Mouse (Mus musculus): ENCODE results near the gene Efcab6. TPM values are rescaled to one million over a fixed set of nuclear protein-coding genes. Genes with fewer than 3 reads are reported as not detected.

The Efcab6 gene
- polyA plus RNA-seq, 1 experiment from 2014 or later, result 0.54 TPM

DNA sequence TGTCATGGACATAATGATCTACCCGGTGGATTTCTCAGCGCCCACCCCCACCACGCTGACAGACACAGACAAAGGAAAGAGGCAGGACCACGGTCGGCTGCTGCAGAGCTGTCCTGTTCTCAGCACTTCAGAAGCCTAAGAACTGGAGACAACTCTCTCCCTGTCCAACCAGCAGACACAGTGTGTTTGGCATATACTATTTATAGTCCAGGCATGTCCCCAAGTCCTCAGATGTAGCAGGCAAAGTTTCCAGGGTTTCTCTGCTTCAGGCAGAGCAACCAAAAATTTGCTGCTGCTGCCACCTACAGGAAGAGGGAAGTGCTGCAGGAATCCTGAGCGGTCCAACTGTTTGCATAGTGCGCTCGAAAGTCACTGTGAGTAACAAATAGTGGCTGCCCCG is 11.3 kb downstream of the Efcab6 start:
- H3K4me1 ChIP-seq (ENCODE audit: control insufficient read depth, insufficient read depth, low read length), result peaks cover 2% of the 10 kb centered on the region; the same call in 1 of the 2 replicates
- WGBS, result 41% methylated on average over 9 of the region's 9 CpGs
- no peak overlapping the region for H3K4me3 ChIP-seq (ENCODE audit: low read depth, low read length)
- H3K4me2 ChIP-seq (replicated peaks; ENCODE audit: low read depth, low read length), result no peak overlapping the region
- no peak overlapping the region for H3K9ac ChIP-seq (replicated peaks; ENCODE audit: low read depth, low read length)
- H3K27me3 ChIP-seq (ENCODE audit: control insufficient read depth, insufficient read depth, low read length), result no peaks in the 10 kb centered on the region
- no peaks in the 10 kb centered on the region for H3K9me3 ChIP-seq (ENCODE audit: control insufficient read depth, low read depth, low read length)
- no peaks in the 10 kb centered on the region for H3K36me3 ChIP-seq (ENCODE audit: control insufficient read depth, insufficient read depth, low read length)
- H3K27ac ChIP-seq (ENCODE audit: low read length), result no peak overlapping the region
- ATAC-seq (ENCODE audit: insufficient number of reproducible peaks, insufficient read depth, low FRiP score, low read depth), result no peak

DNA sequence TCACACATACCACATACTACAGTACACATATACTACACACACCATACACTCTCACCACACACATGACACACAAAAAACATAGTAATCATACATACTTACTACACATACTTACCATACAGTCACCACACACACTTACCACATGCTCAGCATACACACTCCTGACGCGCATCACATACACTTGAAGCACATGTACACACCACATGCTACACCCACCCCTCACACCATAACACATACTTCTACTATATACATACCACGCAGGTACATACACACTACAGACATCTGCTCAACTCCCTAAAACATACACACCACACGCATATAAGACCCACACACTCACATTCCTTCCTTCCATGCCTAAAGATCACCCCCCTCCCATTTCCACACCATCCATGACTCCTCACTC is 11.9 kb downstream of the Efcab6 start:
- no peak overlapping the region for H3K27ac ChIP-seq (ENCODE audit: low read length)
- ATAC-seq (ENCODE audit: insufficient number of reproducible peaks, insufficient read depth, low FRiP score, low read depth), result no peak
- H3K27me3 ChIP-seq (ENCODE audit: control insufficient read depth, insufficient read depth, low read length), result no peaks in the 10 kb centered on the region
- WGBS, result 90% methylated on average over 4 of the region's 4 CpGs
- H3K4me1 ChIP-seq (ENCODE audit: control insufficient read depth, insufficient read depth, low read length), result peaks cover 2% of the 10 kb centered on the region; the same call in 1 of the 2 replicates
- H3K36me3 ChIP-seq (ENCODE audit: control insufficient read depth, insufficient read depth, low read length), result no peaks in the 10 kb centered on the region
- no peak overlapping the region for H3K4me2 ChIP-seq (replicated peaks; ENCODE audit: low read depth, low read length)
- no peaks in the 10 kb centered on the region for H3K9me3 ChIP-seq (ENCODE audit: control insufficient read depth, low read depth, low read length)
- no peak overlapping the region for H3K4me3 ChIP-seq (ENCODE audit: low read depth, low read length)
- H3K9ac ChIP-seq (replicated peaks; ENCODE audit: low read depth, low read length), result no peak overlapping the region

- no peak overlapping the region for H3K4me3 ChIP-seq (ENCODE audit: low read depth, low read length)
- no peaks in the 10 kb centered on the region for H3K9me3 ChIP-seq (ENCODE audit: control insufficient read depth, low read depth, low read length)
- H3K36me3 ChIP-seq (ENCODE audit: control insufficient read depth, insufficient read depth, low read length), result no peaks in the 10 kb centered on the region
- no peaks in the 10 kb centered on the region for H3K27me3 ChIP-seq (ENCODE audit: control insufficient read depth, insufficient read depth, low read length)
- H3K4me1 ChIP-seq (ENCODE audit: control insufficient read depth, insufficient read depth, low read length), result peaks cover 2% of the 10 kb centered on the region; the same call in 1 of the 2 replicates
- ATAC-seq (ENCODE audit: insufficient number of reproducible peaks, insufficient read depth, low FRiP score, low read depth), result no peak
- no peak overlapping the region for H3K9ac ChIP-seq (replicated peaks; ENCODE audit: low read depth, low read length)
- H3K4me2 ChIP-seq (replicated peaks; ENCODE audit: low read depth, low read length), result no peak overlapping the region
- WGBS, result 77% methylated on average over 9 of the region's 9 CpGs
- no peak overlapping the region for H3K27ac ChIP-seq (ENCODE audit: low read length)
Measured at GRCm38 (mm10) chr15:84052390-84052789, 12.8 kb downstream of the Efcab6 start.

DNA sequence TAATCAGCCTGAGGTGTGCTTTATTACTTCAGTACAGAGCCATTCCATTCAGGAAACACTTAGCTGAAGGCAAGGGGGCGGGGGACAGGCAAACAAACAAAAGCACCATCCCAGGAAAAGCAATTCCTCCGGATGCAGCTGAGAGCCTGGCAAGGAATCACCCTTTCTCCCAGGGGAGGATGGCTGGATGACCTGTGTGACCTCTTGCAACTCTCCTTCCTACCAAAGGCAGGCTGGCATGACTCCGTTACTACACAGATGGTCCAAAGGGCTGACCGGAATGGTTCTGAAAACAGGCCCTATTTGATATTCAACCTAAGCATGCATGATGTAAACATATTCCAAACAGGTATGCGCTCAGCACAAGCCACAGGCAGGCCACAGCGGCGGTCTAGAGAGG is 15.6 kb downstream of the Efcab6 start:
- Histone ChIP-seq H3K36me3 (ENCODE audit: control insufficient read depth, insufficient read depth, low read length) (no peaks in the 10 kb centered on the region), H3K27ac (ENCODE audit: low read length) (no peak overlapping the region), H3K4me3 (ENCODE audit: low read depth, low read length) (no peak overlapping the region), H3K9me3 (ENCODE audit: control insufficient read depth, low read depth, low read length) (no peaks in the 10 kb centered on the region), H3K4me1 (ENCODE audit: control insufficient read depth, insufficient read depth, low read length) (peaks cover 2% of the 10 kb centered on the region; the same call in 1 of the 2 replicates), H3K9ac (replicated peaks; ENCODE audit: low read depth, low read length) (no peak overlapping the region), H3K4me2 (replicated peaks; ENCODE audit: low read depth, low read length) (no peak overlapping the region), H3K27me3 (ENCODE audit: control insufficient read depth, insufficient read depth, low read length) (no peaks in the 10 kb centered on the region)
- WGBS, result 64% methylated on average over 7 of the region's 7 CpGs
- no peak for ATAC-seq (ENCODE audit: insufficient number of reproducible peaks, insufficient read depth, low FRiP score, low read depth)

DNA sequence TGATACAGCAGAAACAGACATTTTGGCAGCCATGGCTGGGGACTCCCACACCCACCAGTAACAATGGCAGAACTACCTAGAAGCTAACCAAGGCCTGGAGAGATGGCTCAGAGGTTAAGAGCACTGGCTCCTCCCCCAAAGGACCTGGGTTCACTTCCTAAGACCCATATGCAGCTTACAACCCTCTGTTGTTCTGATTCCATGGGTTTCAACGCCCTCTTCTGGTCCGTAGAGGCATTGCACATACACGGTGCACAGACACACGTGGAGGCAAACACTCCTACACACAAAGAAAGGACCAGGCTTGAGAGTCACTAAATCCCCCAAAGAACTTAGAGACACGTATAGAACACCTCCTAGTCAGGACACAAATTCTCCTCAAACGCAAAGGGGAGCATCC is 19.6 kb downstream of the Efcab6 start:
- H3K4me2 ChIP-seq (replicated peaks; ENCODE audit: low read depth, low read length), result no peak overlapping the region
- no peaks in the 10 kb centered on the region for H3K4me1 ChIP-seq (ENCODE audit: control insufficient read depth, insufficient read depth, low read length)
- H3K36me3 ChIP-seq (ENCODE audit: control insufficient read depth, insufficient read depth, low read length), result no peaks in the 10 kb centered on the region
- H3K9me3 ChIP-seq (ENCODE audit: control insufficient read depth, low read depth, low read length), result no peaks in the 10 kb centered on the region
- H3K9ac ChIP-seq (replicated peaks; ENCODE audit: low read depth, low read length), result no peak overlapping the region
- no peak overlapping the region for H3K27ac ChIP-seq (ENCODE audit: low read length)
- WGBS, result 85% methylated on average over 6 of the region's 6 CpGs
- H3K4me3 ChIP-seq (ENCODE audit: low read depth, low read length), result no peak overlapping the region
- ATAC-seq (ENCODE audit: insufficient number of reproducible peaks, insufficient read depth, low FRiP score, low read depth), result no peak
- H3K27me3 ChIP-seq (ENCODE audit: control insufficient read depth, insufficient read depth, low read length), result no peaks in the 10 kb centered on the region

DNA sequence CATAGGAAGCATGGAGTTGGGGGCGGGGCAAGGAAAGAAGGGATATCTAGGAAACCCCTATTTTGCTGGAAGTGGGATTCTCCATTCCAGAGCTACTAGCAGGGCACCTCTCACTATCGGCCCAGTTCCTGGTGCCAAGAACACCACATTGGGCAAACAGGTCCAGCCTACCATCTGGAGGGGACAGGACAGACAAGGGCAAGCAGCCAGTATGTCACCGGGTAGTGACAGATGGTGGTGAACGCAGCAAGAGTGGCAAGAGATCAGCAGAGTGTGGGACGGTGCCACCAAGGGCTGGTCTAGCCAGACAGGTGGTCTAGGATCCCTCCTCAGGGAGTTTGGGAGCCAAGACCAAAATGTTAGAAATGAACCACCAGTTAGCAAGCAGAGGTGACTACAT is 28.1 kb downstream of the Efcab6 start:
- WGBS, result 83% methylated on average over 5 of the region's 5 CpGs
- no peaks in the 10 kb centered on the region for H3K27me3 ChIP-seq (ENCODE audit: control insufficient read depth, insufficient read depth, low read length)
- no peaks in the 10 kb centered on the region for H3K4me1 ChIP-seq (ENCODE audit: control insufficient read depth, insufficient read depth, low read length)
- H3K9me3 ChIP-seq (ENCODE audit: control insufficient read depth, low read depth, low read length), result no peaks in the 10 kb centered on the region
- no peak overlapping the region for H3K27ac ChIP-seq (ENCODE audit: low read length)
- H3K36me3 ChIP-seq (ENCODE audit: control insufficient read depth, insufficient read depth, low read length), result no peaks in the 10 kb centered on the region
- no peak for ATAC-seq (ENCODE audit: insufficient number of reproducible peaks, insufficient read depth, low FRiP score, low read depth)
- no peak overlapping the region for H3K4me3 ChIP-seq (ENCODE audit: low read depth, low read length)
- H3K9ac ChIP-seq (replicated peaks; ENCODE audit: low read depth, low read length), result no peak overlapping the region
- H3K4me2 ChIP-seq (replicated peaks; ENCODE audit: low read depth, low read length), result no peak overlapping the region

DNA sequence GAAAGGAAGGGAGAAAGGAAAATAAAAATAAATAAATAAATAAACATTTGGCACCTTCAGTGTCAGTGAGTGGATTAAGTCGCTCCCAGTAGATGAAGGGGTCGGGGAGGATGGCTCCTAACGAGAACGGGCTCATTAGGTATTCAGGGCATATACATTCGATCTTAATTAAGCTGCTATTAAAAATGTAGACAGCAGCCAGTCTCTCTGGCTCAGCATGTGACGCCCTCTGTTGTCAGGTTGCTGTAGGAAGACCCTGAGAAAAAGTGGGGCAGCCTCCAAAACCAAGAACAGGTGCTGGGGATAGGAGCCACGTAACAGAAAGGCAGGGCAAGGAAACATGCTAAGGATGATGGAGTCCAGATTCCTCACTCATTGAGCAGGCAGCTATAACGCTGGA is 39.5 kb downstream of the Efcab6 start:
- no peak overlapping the region for H3K4me2 ChIP-seq (replicated peaks; ENCODE audit: low read depth, low read length)
- H3K9me3 ChIP-seq (ENCODE audit: control insufficient read depth, low read depth, low read length), result no peaks in the 10 kb centered on the region
- WGBS, result 73% methylated on average over 8 of the region's 8 CpGs
- ATAC-seq (ENCODE audit: insufficient number of reproducible peaks, insufficient read depth, low FRiP score, low read depth), result no peak
- no peaks in the 10 kb centered on the region for H3K4me1 ChIP-seq (ENCODE audit: control insufficient read depth, insufficient read depth, low read length)
- no peaks in the 10 kb centered on the region for H3K36me3 ChIP-seq (ENCODE audit: control insufficient read depth, insufficient read depth, low read length)
- no peak overlapping the region for H3K27ac ChIP-seq (ENCODE audit: low read length)
- no peak overlapping the region for H3K9ac ChIP-seq (replicated peaks; ENCODE audit: low read depth, low read length)
- H3K27me3 ChIP-seq (ENCODE audit: control insufficient read depth, insufficient read depth, low read length), result no peaks in the 10 kb centered on the region
- H3K4me3 ChIP-seq (ENCODE audit: low read depth, low read length), result no peak overlapping the region

- Histone ChIP-seq H3K4me1 (ENCODE audit: control insufficient read depth, insufficient read depth, low read length) (no peaks in the 10 kb centered on the region), H3K27me3 (ENCODE audit: control insufficient read depth, insufficient read depth, low read length) (no peaks in the 10 kb centered on the region), H3K27ac (ENCODE audit: low read length) (no peak overlapping the region), H3K4me3 (ENCODE audit: low read depth, low read length) (no peak overlapping the region), H3K9me3 (ENCODE audit: control insufficient read depth, low read depth, low read length) (peaks cover 2% of the 10 kb centered on the region; the same call in 1 of the 2 replicates), H3K36me3 (ENCODE audit: control insufficient read depth, insufficient read depth, low read length) (no peaks in the 10 kb centered on the region), H3K9ac (replicated peaks; ENCODE audit: low read depth, low read length) (no peak overlapping the region), H3K4me2 (replicated peaks; ENCODE audit: low read depth, low read length) (no peak overlapping the region)
- 79% methylated on average over 6 of the region's 6 CpGs for WGBS
- ATAC-seq (ENCODE audit: insufficient number of reproducible peaks, insufficient read depth, low FRiP score, low read depth), result no peak
Measured at GRCm38 (mm10) chr15:84024851-84025250, 40.3 kb downstream of the Efcab6 start.

GRCm38 (mm10) chr15:84009366-84010083 is 55.7 kb downstream of the Efcab6 start:
- WGBS, result 53% methylated on average over 17 of the region's 17 CpGs
- H3K9me3 ChIP-seq (ENCODE audit: control insufficient read depth, low read depth, low read length), result no peaks in the 10 kb centered on the region
- H3K4me1 ChIP-seq (ENCODE audit: control insufficient read depth, insufficient read depth, low read length), result no peaks in the 10 kb centered on the region
- H3K4me2 ChIP-seq (replicated peaks; ENCODE audit: low read depth, low read length), result no peak overlapping the region
- H3K4me3 ChIP-seq (ENCODE audit: low read depth, low read length), result no peak overlapping the region
- H3K36me3 ChIP-seq (ENCODE audit: control insufficient read depth, insufficient read depth, low read length), result no peaks in the 10 kb centered on the region
- H3K27ac ChIP-seq (ENCODE audit: low read length), result no peak overlapping the region
- no peak overlapping the region for H3K9ac ChIP-seq (replicated peaks; ENCODE audit: low read depth, low read length)
- H3K27me3 ChIP-seq (ENCODE audit: control insufficient read depth, insufficient read depth, low read length), result no peaks in the 10 kb centered on the region
- ATAC-seq (ENCODE audit: insufficient number of reproducible peaks, insufficient read depth, low FRiP score, low read depth), result no peak

Data from stomach, embryonic 14.5 days (tissue).